ENCODE assay signal across 10 mouse cellular contexts in the genomic region with DNA sequence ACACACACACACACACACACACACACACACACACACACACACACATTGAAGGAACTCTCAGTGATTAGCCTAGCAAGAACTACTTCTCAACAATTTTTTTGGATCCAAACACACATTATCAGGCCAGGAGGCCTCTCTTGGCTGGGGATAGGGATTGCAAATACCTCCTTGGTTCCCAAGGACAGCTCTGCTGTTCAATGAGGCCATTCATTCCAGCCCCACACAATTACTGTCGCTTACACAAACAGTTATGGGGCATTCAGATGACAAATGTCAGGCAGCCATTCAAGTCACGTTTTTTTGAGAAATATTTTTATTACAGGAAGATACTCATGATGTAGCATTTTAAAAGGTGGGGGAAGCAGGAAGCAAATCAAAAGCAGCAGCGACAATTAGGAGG.
DNase-seq lines count a peak whose midpoint lies in the region.
"Had no signal": no experiment of that assay in that cellular context is flagged by ENCODE, and none has a peak within 500 bp of the region (broad histone marks: within the 10 kb centered on the region; RNA-seq: fewer than 3 reads in every experiment).

No protein-coding gene starts in this region.

- peak; percentile 1 for DNase-seq in cerebellum, adult 9-11 months
- no peak for DNase-seq in cerebellum, postnatal 25 days
- DNase-seq in layer of hippocampus, adult 9-11 months: peak; percentile 2
- DNase-seq in layer of hippocampus, adult 11-12 months (ENCODE audit: low spot score): no peak
- DNase-seq in testis, postnatal 14 days (ENCODE audit: low spot score): peak; percentile 23
- DNase-seq in testis, postnatal 10 days (ENCODE audit: low spot score): no peak
- no peak for DNase-seq in spleen, adult 12 weeks (ENCODE audit: low spot score)
- DNase-seq in spleen, postnatal 4 days (ENCODE audit: low spot score in 2 of 2): no peak
- DNase-seq: cerebellum, adult 11-12 months; liver, embryonic 13.5 days had no signal

Comparison
In these comparisons a context has a peak if more than half of its experiments do, and no peak if none do; other contexts are left out.
1. DNase-seq: peak in cerebellum, adult 9-11 months (single experiment), layer of hippocampus, adult 9-11 months (single experiment) and testis, postnatal 14 days (single experiment); none in cerebellum, postnatal 25 days (0 of 2), layer of hippocampus, adult 11-12 months (single experiment), testis, postnatal 10 days (single experiment), spleen, adult 12 weeks (single experiment) and spleen, postnatal 4 days (0 of 2).